Mouse (Mus musculus) kidney, adult 2 months (tissue): Measurements from ENCODE around the gene Akt1s1.

Experiments
- CTCF ChIP-seq: fragments of 200-500 bp; conservative IDR thresholded peaks from 2 replicates; pipeline ENCODE4 v1.5.1; 2011; ENCODE audit warnings: low read depth, mild to moderate bottlenecking, control low read depth, low read length, moderate library complexity, mixed read lengths; ENCODE audit not compliant: insufficient read depth, insufficient read length
- POLR2A ChIP-seq: fragments of 200-500 bp; IDR thresholded peaks from one replicate; pipeline ENCODE4 v1.6.1; 2011; ENCODE audit warnings: low read depth, low read length, control low read depth

GRCm38 (mm10) chr7:44812651-44813325 is 36.0 kb upstream of the Akt1s1 start:
- TF ChIP-seq POLR2A (no peak), CTCF (no peak)
